Mouse (Mus musculus): Measurements from ENCODE around the gene Nod2. TPM values are rescaled to one million over a fixed set of nuclear protein-coding genes. Genes with fewer than 3 reads are reported as not detected.

The Nod2 gene
- polyA plus RNA-seq (2015; fragmentation: Nextera tagmentation; extraction: Ambion mirVana) = 0.08 and 0.12 TPM in 2 replicates

DNA sequence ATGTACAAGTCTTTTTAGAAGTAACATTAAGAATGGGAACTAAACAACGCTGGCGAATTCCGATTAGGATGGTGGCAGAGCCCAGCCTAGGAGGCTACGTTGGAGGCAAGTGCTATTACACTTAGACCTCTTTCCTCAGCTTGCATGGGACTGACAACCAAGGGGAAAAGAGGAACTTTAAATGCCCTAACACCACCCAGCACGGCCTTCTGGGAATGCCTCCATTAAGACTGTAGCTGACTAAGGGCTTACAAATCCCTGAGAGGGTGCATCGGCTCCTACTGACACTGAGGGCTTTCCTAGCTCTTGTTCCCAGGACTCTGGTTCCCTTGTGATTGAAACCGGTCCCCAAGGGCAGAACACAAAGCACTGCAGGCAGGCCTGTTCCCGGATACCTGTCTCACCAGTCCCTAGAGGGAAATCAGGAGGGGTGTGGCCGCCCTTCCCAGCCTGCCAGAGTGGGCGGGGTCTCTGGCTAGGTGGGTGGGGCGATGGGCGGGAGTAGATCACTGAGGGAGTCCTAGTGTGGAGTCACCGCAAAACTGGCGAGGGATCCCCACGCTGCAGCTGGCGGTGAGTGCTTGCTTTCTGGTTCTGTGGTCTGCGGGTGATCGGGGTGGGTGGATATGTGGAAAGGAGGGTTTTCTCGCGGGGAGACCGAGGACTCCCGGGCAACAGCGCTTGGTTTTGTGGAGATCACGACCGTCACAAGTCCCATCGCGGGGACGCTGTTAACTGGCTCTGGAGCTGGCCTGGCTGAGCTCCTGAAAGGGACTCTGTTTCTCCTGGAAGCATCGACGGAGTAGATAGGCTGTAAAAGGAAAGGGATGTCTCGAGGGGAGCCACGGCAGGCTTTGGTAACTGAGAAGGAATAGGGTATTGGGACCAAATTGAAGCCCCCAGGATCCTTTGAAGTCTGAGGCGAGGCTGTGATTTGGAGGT is at the start of gene Nod2:
Nod2 (plus strand) TSS at position 479 of the 942 bp plus-strand sequence.
- H3K27me3 ChIP-seq = peaks cover 27% of the 10 kb centered on the region
- H3K36me3 ChIP-seq = no peaks in the 10 kb centered on the region
- ATAC-seq (ENCODE audit: low FRiP score) = no peak
- 9% methylated on average over 33 of the region's 33 CpGs for WGBS
- H3K4me1 ChIP-seq (replicated peaks) = peaks cover 15% of the 10 kb centered on the region
- no peaks in the 10 kb centered on the region for H3K9me3 ChIP-seq
- H3K9ac ChIP-seq = peak within 1 kb of the TSS; percentile 59
- H3K4me3 ChIP-seq = peak within 1 kb of the TSS; percentile 33
- H3K4me2 ChIP-seq = peak within 1 kb of the TSS; percentile 55
- no peak within 1 kb of the TSS for H3K27ac ChIP-seq

DNA sequence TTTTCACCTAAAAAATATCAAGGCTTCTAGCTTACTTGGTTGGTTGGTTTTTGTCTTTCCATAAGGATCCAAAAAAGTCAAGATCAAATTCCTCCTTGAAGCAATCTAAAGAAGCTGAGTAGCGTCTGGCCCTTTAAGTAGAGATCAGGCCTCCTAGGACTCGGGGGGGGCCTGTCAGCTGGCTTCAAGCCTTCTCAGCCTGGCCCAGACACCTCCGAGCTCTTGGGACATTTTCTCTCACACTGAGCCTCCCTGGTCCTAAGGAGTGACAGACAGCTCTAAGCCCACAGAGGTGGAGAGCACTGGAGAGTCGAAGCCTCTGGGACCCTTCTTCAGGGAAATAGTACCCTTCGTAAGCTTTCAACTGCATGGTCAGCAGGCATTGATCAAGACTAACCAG is 48.5 kb upstream of the Nod2 start:
- Histone ChIP-seq H3K27ac (no peak overlapping the region), H3K36me3 (no peaks in the 10 kb centered on the region), H3K27me3 (no peaks in the 10 kb centered on the region), H3K9me3 (no peaks in the 10 kb centered on the region), H3K4me3 (no peak overlapping the region), H3K4me1 (replicated peaks) (peaks cover 15% of the 10 kb centered on the region), H3K9ac (no peak overlapping the region), H3K4me2 (no peak overlapping the region)
- WGBS = 69% methylated on average over 5 of the region's 5 CpGs
- no peak for ATAC-seq (ENCODE audit: low FRiP score)

DNA sequence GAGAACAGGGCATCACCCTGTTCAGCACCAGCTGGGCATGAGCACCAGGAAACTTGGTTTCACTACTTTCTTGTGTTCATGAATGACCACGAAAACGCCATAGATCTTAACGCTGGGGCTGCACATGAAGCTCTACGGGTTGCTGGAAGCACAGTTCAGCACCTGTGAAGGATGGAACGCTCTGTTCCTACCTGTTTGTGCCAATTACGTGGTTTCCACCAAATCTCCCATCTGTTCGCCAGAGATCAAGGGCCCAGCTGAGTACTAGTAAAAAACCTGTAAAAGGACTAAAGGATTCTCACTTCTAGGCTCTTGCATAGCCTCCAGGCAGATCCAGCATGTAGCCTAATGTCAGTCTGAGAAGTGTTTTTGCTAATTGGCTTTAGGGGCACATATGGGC is 47.6 kb upstream of the Nod2 start:
- 92% methylated on average over 7 of the region's 7 CpGs for WGBS
- Histone ChIP-seq H3K4me1 (replicated peaks) (peaks cover 20% of the 10 kb centered on the region), H3K9ac (no peak overlapping the region), H3K9me3 (no peaks in the 10 kb centered on the region), H3K36me3 (no peaks in the 10 kb centered on the region), H3K27ac (no peak overlapping the region), H3K4me3 (no peak overlapping the region), H3K27me3 (no peaks in the 10 kb centered on the region), H3K4me2 (no peak overlapping the region)
- ATAC-seq (ENCODE audit: low FRiP score) = no peak

DNA sequence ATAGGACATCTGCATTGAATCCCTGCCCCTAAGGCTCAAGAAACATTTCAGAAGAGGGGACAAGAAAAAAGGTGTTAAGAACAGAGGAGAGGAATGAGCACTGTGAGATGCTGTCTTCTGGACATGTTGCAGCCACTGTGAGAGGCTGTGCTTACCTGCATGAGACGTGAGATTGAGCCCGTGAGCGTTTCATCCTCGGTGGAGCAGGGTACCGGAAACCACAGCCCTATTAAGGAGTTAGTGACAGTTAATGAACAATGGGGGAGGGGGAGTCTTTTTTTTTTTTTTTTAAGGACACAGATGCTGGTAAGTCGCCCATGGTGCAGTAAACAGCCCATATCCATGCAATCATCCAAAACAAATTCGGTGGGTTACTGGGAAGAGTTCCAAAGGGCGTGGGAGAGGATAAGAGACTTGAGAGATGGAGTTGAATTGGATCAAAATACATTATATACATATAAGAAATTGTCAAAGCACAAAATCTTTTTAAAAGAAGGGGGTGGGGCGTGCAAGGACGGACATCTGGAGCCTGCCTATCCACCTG is 43.6 kb upstream of the Nod2 start:
- H3K36me3 ChIP-seq = no peaks in the 10 kb centered on the region
- peak overlapping the region; percentile 61 for H3K4me2 ChIP-seq
- peaks cover 27% of the 10 kb centered on the region for H3K4me1 ChIP-seq (replicated peaks)
- peak overlapping the region; percentile 53; the same call in 1 of the 2 replicates for H3K9ac ChIP-seq
- peak overlapping the region; percentile 55; the same call in 1 of the 2 replicates for H3K27ac ChIP-seq
- H3K9me3 ChIP-seq = no peaks in the 10 kb centered on the region
- WGBS = 1% methylated on average over 10 of the region's 10 CpGs
- peak overlapping the region; percentile 38 for H3K4me3 ChIP-seq
- H3K27me3 ChIP-seq = no peaks in the 10 kb centered on the region
- ATAC-seq (ENCODE audit: low FRiP score) = peak; percentile 58

DNA sequence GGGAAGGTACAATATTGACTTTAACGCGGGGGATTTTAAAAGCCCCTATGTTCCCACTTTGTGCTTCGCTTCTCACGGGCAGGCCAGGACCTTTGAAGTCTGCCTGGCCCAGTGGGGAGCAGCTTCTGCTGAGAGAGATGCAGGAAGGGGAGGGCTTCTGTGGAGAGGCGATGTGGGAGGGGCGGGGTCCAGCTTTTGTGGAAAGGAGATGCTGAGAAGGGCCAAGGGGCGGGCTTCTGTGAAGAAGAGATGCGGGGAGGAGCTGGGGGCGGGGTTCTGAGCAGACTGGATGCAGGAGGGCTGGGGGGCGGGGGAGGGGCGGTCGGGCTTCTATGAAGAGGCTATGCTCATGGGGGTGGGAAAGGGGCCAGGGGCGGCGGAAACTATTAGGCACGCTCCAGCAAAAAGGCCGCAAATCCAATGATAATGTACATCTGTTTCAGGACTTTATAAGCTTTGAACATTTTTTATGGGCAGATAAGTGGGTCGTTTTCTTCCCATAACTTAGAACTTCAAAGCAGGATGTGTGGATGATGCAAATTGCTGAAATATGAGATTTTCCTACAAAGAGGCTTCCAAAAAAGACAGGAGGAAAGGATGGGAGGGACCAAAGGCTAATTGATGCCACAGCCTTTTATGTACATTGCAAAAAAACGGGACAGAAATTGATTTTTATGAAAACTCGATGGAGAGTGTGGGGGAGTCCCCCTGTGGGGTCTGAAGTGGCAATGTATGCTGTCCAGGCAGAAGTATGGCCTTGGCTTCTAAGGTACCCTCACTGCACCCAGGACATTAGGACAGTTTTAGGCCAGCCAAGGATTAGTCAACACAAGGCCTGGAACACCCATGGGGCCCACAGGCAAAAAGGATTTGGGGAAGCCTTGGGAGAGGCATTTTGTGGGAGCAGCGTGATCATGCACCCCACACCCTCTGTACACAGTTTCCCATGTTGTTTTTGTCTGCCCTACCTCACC is 42.8 kb upstream of the Nod2 start:
- no peaks in the 10 kb centered on the region for H3K9me3 ChIP-seq
- H3K36me3 ChIP-seq = no peaks in the 10 kb centered on the region
- peak overlapping the region; percentile 55; the same call in 1 of the 2 replicates for H3K27ac ChIP-seq
- peaks cover 27% of the 10 kb centered on the region for H3K4me1 ChIP-seq (replicated peaks)
- 5% methylated on average over 20 of the region's 20 CpGs for WGBS
- peak overlapping the region; percentile 61 for H3K4me2 ChIP-seq
- peak overlapping the region; percentile 53; the same call in 1 of the 2 replicates for H3K9ac ChIP-seq
- ATAC-seq (ENCODE audit: low FRiP score) = peak; percentile 88
- H3K4me3 ChIP-seq = peak overlapping the region; percentile 38
- H3K27me3 ChIP-seq = 0 out of 2 replicates have a peak, but pooled peaks cover 7% of the 10 kb centered on the region

DNA sequence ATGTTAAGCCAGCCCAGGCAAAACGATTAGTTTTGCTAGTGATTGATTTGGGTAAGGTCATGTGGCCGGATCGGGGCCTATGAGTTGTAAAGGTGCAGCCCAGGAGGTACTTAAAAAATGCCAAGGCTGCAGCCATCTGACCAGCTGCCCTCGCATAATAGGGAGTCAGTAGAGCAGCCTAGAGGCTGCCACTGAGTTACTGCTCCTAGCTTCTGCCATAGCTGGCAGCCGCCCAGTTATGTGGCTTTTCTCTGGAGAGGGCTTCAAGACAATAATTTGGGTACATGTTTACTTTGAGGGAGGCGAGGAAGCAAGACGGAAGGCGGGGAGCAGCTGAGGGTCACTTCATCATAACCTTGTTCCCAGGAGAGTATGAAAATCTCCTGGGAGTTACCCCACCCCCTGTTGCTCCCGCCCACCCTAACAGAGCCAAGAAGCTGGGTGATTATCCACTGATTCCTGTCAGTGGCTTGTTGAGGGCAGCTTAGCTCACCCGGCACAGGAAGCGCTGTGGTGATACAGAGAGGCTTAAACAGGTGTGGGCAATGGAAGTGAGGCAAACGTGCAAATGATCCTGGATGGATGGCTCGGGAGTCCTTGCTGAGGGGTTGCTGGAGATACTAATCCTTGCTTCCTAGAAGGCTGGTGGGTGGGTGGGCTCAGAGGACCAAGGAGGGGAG is 41.6 kb upstream of the Nod2 start:
- Histone ChIP-seq H3K36me3 (no peaks in the 10 kb centered on the region), H3K27me3 (0 out of 2 replicates have a peak, but pooled peaks cover 7% of the 10 kb centered on the region), H3K27ac (no peak overlapping the region; the same call in 1 of the 2 replicates), H3K9ac (no peak overlapping the region), H3K4me1 (replicated peaks) (peaks cover 33% of the 10 kb centered on the region), H3K4me3 (no peak overlapping the region), H3K9me3 (no peaks in the 10 kb centered on the region), H3K4me2 (no peak overlapping the region)
- no peak for ATAC-seq (ENCODE audit: low FRiP score)
- 45% methylated on average over 13 of the region's 13 CpGs for WGBS

DNA sequence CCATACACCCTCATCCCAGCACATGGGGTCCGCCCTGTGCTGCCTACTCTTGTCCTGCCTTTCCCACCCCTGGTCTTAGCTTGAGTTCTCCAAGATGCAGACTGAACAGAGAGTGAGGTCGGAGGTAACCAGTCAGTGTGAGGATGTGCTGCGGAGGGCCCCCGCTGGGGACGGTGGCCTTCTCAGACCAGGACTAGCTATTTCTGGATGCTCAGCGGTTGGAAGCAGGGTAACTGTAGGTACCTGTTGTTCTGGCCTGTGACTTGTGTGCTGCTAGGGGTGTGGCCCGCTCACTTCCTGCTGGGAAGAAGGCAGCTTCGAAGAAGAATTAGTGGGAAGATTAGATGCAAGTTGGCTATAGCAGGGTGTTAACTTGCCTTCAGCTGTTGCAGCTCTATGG is 38.1 kb upstream of the Nod2 start:
- WGBS = 84% methylated on average over 8 of the region's 8 CpGs
- Histone ChIP-seq H3K9ac (no peak overlapping the region), H3K36me3 (no peaks in the 10 kb centered on the region), H3K27me3 (0 out of 2 replicates have a peak, but pooled peaks cover 7% of the 10 kb centered on the region), H3K4me1 (replicated peaks) (peaks cover 23% of the 10 kb centered on the region), H3K27ac (no peak overlapping the region), H3K4me2 (no peak overlapping the region), H3K4me3 (no peak overlapping the region), H3K9me3 (no peaks in the 10 kb centered on the region)
- no peak for ATAC-seq (ENCODE audit: low FRiP score)

DNA sequence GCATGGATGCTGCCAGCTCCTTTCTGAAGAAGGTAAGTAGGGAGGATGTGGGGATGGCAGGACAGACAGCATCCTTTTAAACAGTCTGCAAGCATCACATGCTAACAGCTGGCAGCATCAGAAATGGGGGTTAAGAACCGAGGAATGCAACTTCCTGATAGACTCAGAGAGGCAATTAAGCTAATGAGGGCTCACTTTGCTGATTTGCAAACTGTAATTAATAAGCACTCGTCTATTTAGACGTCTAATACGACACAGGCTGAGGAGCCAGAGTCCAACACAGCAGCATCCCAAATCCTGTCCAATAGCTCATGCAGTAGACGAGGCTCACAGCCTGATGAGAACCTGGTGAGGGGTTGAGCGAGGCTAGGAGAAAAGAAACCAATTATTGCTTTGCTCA is 36.8 kb upstream of the Nod2 start:
- no peaks in the 10 kb centered on the region for H3K36me3 ChIP-seq
- 66% methylated on average over 6 of the region's 6 CpGs for WGBS
- H3K4me3 ChIP-seq = no peak overlapping the region
- H3K9ac ChIP-seq = no peak overlapping the region
- no peak overlapping the region for H3K4me2 ChIP-seq
- H3K27ac ChIP-seq = no peak overlapping the region
- 0 out of 2 replicates have a peak, but pooled peaks cover 7% of the 10 kb centered on the region for H3K27me3 ChIP-seq
- peaks cover 17% of the 10 kb centered on the region; the same call in 1 of the 2 replicates for H3K4me1 ChIP-seq (replicated peaks)
- ATAC-seq (ENCODE audit: low FRiP score) = no peak
- no peaks in the 10 kb centered on the region for H3K9me3 ChIP-seq

DNA sequence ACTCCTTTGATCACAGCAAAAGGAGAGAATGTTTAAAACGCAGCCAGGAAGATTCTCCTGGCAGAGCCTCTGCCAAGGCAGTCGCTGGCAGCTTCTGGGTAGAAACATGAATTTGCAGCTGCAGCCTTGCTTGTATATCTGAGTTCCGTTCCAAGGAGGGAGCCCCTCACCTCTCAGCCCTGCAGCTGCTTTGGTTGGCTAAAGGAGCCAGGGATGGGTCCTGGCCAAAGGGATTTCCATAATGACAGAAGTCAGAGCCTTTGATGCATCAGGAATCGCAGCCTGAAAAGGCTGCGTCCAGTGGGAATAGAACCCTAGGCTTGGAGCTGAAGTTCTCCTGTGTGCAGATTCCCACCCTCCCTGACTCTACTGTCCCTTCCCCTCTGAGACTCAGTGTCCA is 32.1 kb upstream of the Nod2 start:
- H3K27me3 ChIP-seq = peaks cover under 1% of the 10 kb centered on the region; the same call in 1 of the 2 replicates
- H3K27ac ChIP-seq = no peak overlapping the region
- H3K9me3 ChIP-seq = no peaks in the 10 kb centered on the region
- H3K4me1 ChIP-seq (replicated peaks) = peaks cover 10% of the 10 kb centered on the region; the same call in 1 of the 2 replicates
- no peak overlapping the region for H3K9ac ChIP-seq
- no peak for ATAC-seq (ENCODE audit: low FRiP score)
- H3K4me3 ChIP-seq = no peak overlapping the region
- no peaks in the 10 kb centered on the region for H3K36me3 ChIP-seq
- no peak overlapping the region for H3K4me2 ChIP-seq
- 66% methylated on average over 5 of the region's 5 CpGs for WGBS

DNA sequence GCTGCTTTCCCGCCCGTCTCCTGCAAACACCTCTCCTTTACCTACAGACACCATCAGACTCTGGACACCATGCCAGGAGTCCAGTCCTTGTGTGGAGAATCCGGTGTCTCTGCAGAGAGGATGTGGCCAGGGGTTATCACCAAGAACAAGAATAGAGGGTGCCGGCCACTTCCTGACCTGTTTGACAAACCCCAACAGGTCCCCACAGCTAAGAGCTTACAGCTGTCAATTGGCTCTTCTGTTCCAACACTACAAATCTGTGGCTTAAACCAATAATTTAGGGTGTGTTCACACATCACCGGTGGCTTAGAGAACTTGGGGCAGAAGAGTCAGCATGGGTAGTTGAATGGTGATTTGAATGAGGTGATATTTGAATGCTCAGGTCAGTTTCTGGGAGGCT is 28.5 kb upstream of the Nod2 start:
- 76% methylated on average over 5 of the region's 5 CpGs for WGBS
- Histone ChIP-seq H3K27ac (no peak overlapping the region), H3K9me3 (no peaks in the 10 kb centered on the region), H3K36me3 (no peaks in the 10 kb centered on the region), H3K9ac (no peak overlapping the region), H3K27me3 (peaks cover 22% of the 10 kb centered on the region), H3K4me2 (no peak overlapping the region), H3K4me1 (replicated peaks) (peaks cover 10% of the 10 kb centered on the region; the same call in 1 of the 2 replicates), H3K4me3 (no peak overlapping the region)
- ATAC-seq (ENCODE audit: low FRiP score) = no peak

DNA sequence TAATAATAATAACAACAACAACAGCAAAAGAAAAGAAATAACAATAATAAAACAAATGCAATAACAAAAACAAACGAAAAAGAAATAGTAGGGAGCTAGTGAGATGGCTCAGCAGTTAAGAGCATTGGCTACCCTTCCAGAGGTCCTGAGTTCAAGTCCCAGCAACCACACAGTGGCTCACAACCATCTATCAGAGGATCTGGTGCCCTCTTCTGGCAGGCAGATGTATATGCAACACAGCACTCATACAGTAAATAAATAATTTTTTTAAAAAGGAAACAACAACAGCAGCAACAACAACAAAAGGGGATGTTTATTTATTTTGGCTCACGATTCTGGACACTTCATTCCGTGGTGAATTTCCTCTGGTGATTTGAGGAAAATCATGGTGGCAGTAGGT is 27.6 kb upstream of the Nod2 start:
- WGBS = 75% methylated on average over 3 of the region's 3 CpGs
- Histone ChIP-seq H3K4me2 (no peak overlapping the region), H3K4me1 (replicated peaks) (peaks cover 10% of the 10 kb centered on the region; the same call in 1 of the 2 replicates), H3K9ac (no peak overlapping the region), H3K27ac (no peak overlapping the region), H3K4me3 (no peak overlapping the region), H3K27me3 (peaks cover 22% of the 10 kb centered on the region), H3K36me3 (no peaks in the 10 kb centered on the region), H3K9me3 (no peaks in the 10 kb centered on the region)
- no peak for ATAC-seq (ENCODE audit: low FRiP score)
